Mouse (Mus musculus): ENCODE measurements around the gene 9130409I23Rik. TPM values are rescaled to one million over a fixed set of nuclear protein-coding genes. Genes with fewer than 3 reads are reported as not detected.
"Not testable (repeated sequence)": the region's sequence is repeated elsewhere in the genome, so short reads cannot be mapped to it uniquely, and the experiment has no call there.

9130409I23Rik gene
- total and polyA plus RNA-seq, 2 experiments from 2014 or later: not detected

GRCm38 (mm10) chr1:181016045-181016444, 35.0 kb upstream of the 9130409I23Rik start:
- no peaks in the 10 kb centered on the region for H3K9me3 ChIP-seq (ENCODE audit: low read length)
- H3K27me3 ChIP-seq (ENCODE audit: insufficient read depth, low read length): no peaks in the 10 kb centered on the region
- H3K4me1 ChIP-seq (ENCODE audit: insufficient read depth): no peaks in the 10 kb centered on the region
- DNase-seq: no peak
- peak overlapping the region; percentile 52 for H3K4me3 ChIP-seq (ENCODE audit: low read depth, low read length)
- 76% methylated on average over 4 of the region's 4 CpGs for WGBS
- ATAC-seq: no peak
- peak overlapping the region; percentile 29; the same call in 1 of the 2 replicates for H3K27ac ChIP-seq (ENCODE audit: low read depth, low read length)
- TF ChIP-seq CTCF (IDR thresholded peaks at IDR 0.05; ENCODE audit: low read depth): no peak
- no peaks in the 10 kb centered on the region for H3K36me3 ChIP-seq (ENCODE audit: insufficient read depth)
- H3K9ac ChIP-seq: no peak overlapping the region
- peak overlapping the region; percentile 94 for H3K4me2 ChIP-seq (ENCODE audit: low read depth)

GRCm38 (mm10) chr1:181016532-181017131, 34.4 kb upstream of the 9130409I23Rik start:
- H3K9ac ChIP-seq: peak overlapping the region; percentile 54
- TF ChIP-seq CTCF (IDR thresholded peaks at IDR 0.05; ENCODE audit: low read depth): no peak
- ATAC-seq: peak; percentile 83
- no peaks in the 10 kb centered on the region for H3K4me1 ChIP-seq (ENCODE audit: insufficient read depth)
- H3K9me3 ChIP-seq (ENCODE audit: low read length): no peaks in the 10 kb centered on the region
- peak overlapping the region; percentile 52 for H3K4me3 ChIP-seq (ENCODE audit: low read depth, low read length)
- no peaks in the 10 kb centered on the region for H3K27me3 ChIP-seq (ENCODE audit: insufficient read depth, low read length)
- DNase-seq: peak; percentile 61
- peak overlapping the region; percentile 94 for H3K4me2 ChIP-seq (ENCODE audit: low read depth)
- 2% methylated on average over 21 of the region's 21 CpGs for WGBS
- H3K36me3 ChIP-seq (ENCODE audit: insufficient read depth): no peaks in the 10 kb centered on the region
- H3K27ac ChIP-seq (ENCODE audit: low read depth, low read length): peak overlapping the region; percentile 29; the same call in 1 of the 2 replicates

GRCm38 (mm10) chr1:181017212-181017711, 33.8 kb upstream of the 9130409I23Rik start:
- Histone ChIP-seq H3K4me2 (ENCODE audit: low read depth) (peak overlapping the region; percentile 94), H3K4me1 (ENCODE audit: insufficient read depth) (no peaks in the 10 kb centered on the region), H3K27me3 (ENCODE audit: insufficient read depth, low read length) (no peaks in the 10 kb centered on the region), H3K9ac (peak overlapping the region; percentile 54), H3K9me3 (ENCODE audit: low read length) (no peaks in the 10 kb centered on the region), H3K27ac (ENCODE audit: low read depth, low read length) (peak overlapping the region; percentile 21), H3K36me3 (ENCODE audit: insufficient read depth) (no peaks in the 10 kb centered on the region), H3K4me3 (ENCODE audit: low read depth, low read length) (peak overlapping the region; percentile 52)
- DNase-seq: peak; percentile 74
- ATAC-seq: peak; percentile 81
- under 1% methylated on average over 22 of the region's 22 CpGs for WGBS
- no peak for TF ChIP-seq CTCF (IDR thresholded peaks at IDR 0.05; ENCODE audit: low read depth)

GRCm38 (mm10) chr1:181017890-181018420, 33.1 kb upstream of the 9130409I23Rik start:
- Histone ChIP-seq H3K4me2 (ENCODE audit: low read depth) (no peak overlapping the region), H3K27me3 (ENCODE audit: insufficient read depth, low read length) (no peaks in the 10 kb centered on the region), H3K36me3 (ENCODE audit: insufficient read depth) (no peaks in the 10 kb centered on the region), H3K4me1 (ENCODE audit: insufficient read depth) (no peaks in the 10 kb centered on the region), H3K9ac (no peak overlapping the region), H3K4me3 (ENCODE audit: low read depth, low read length) (no peak overlapping the region), H3K9me3 (ENCODE audit: low read length) (no peaks in the 10 kb centered on the region), H3K27ac (ENCODE audit: low read depth, low read length) (no peak overlapping the region)
- ATAC-seq (no peak), DNase-seq (no peak)
- no peak for TF ChIP-seq CTCF (IDR thresholded peaks at IDR 0.05; ENCODE audit: low read depth)
- WGBS: 74% methylated on average over 12 of the region's 13 CpGs

- no peak within 1 kb of the TSS for H3K27ac ChIP-seq (ENCODE audit: low read depth, low read length)
- 55% methylated on average over 5 of the region's 5 CpGs for whole genome bisulfite sequencing
- DNase-seq: no peak
- ATAC-seq: no peak
- no peak within 1 kb of the TSS for H3K4me2 ChIP-seq (ENCODE audit: low read depth)
- H3K36me3 ChIP-seq (ENCODE audit: insufficient read depth): no peaks in the 10 kb centered on the region
- no peaks in the 10 kb centered on the region for H3K27me3 ChIP-seq (ENCODE audit: insufficient read depth, low read length)
- TF ChIP-seq CTCF (IDR thresholded peaks at IDR 0.05; ENCODE audit: low read depth): no peak
- no peak within 1 kb of the TSS for H3K4me3 ChIP-seq (ENCODE audit: low read depth, low read length)
- no peaks in the 10 kb centered on the region for H3K4me1 ChIP-seq (ENCODE audit: insufficient read depth)
- H3K9me3 ChIP-seq (ENCODE audit: low read length): no peaks in the 10 kb centered on the region
- no peak within 1 kb of the TSS for H3K9ac ChIP-seq
These were observed 30.1 kb upstream of the 9130409I23Rik start, which contains the start of gene Ephx1 for GRCm38 (mm10) chr1:181020756-181021487. Ephx1 (minus strand) TSS chr1:181020904.

- Histone ChIP-seq H3K27me3 (ENCODE audit: insufficient read depth, low read length) (no peaks in the 10 kb centered on the region), H3K9ac (no peak overlapping the region), H3K4me3 (ENCODE audit: low read depth, low read length) (no peak overlapping the region), H3K36me3 (ENCODE audit: insufficient read depth) (no peaks in the 10 kb centered on the region), H3K27ac (ENCODE audit: low read depth, low read length) (no peak overlapping the region), H3K4me1 (ENCODE audit: insufficient read depth) (no peaks in the 10 kb centered on the region), H3K9me3 (ENCODE audit: low read length) (no peaks in the 10 kb centered on the region), H3K4me2 (ENCODE audit: low read depth) (no peak overlapping the region)
- 64% methylated on average over 7 of the region's 7 CpGs for WGBS
- no peak for TF ChIP-seq CTCF (IDR thresholded peaks at IDR 0.05; ENCODE audit: low read depth)
- no peak for DNase-seq
- no peak for ATAC-seq
These were observed 29.6 kb upstream of the 9130409I23Rik start for GRCm38 (mm10) chr1:181021488-181021865.

- no peaks in the 10 kb centered on the region for H3K36me3 ChIP-seq (ENCODE audit: insufficient read depth)
- H3K4me1 ChIP-seq (ENCODE audit: insufficient read depth): no peaks in the 10 kb centered on the region
- TF ChIP-seq CTCF (IDR thresholded peaks at IDR 0.05; ENCODE audit: low read depth): peak; percentile 61
- ATAC-seq: no peak; the same call in 1 of the 2 replicates
- no peak overlapping the region for H3K4me2 ChIP-seq (ENCODE audit: low read depth)
- 11% methylated on average over 1 of the region's 1 CpGs for WGBS
- no peaks in the 10 kb centered on the region for H3K9me3 ChIP-seq (ENCODE audit: low read length)
- no peaks in the 10 kb centered on the region for H3K27me3 ChIP-seq (ENCODE audit: insufficient read depth, low read length)
- peak; percentile 23 for DNase-seq
- H3K9ac ChIP-seq: no peak overlapping the region
- H3K4me3 ChIP-seq (ENCODE audit: low read depth, low read length): no peak overlapping the region
- H3K27ac ChIP-seq (ENCODE audit: low read depth, low read length): no peak overlapping the region
These were observed 28.8 kb upstream of the 9130409I23Rik start for GRCm38 (mm10) chr1:181022265-181022664.

GRCm38 (mm10) chr1:181035015-181035778, 15.8 kb upstream of the 9130409I23Rik start:
- not testable (repeated sequence) for ATAC-seq; H3K27ac ChIP-seq (ENCODE audit: low read depth, low read length); H3K9ac ChIP-seq; H3K4me1 ChIP-seq (ENCODE audit: insufficient read depth); H3K9me3 ChIP-seq (ENCODE audit: low read length); H3K4me3 ChIP-seq (ENCODE audit: low read depth, low read length); DNase-seq; H3K4me2 ChIP-seq (ENCODE audit: low read depth); H3K36me3 ChIP-seq (ENCODE audit: insufficient read depth); H3K27me3 ChIP-seq (ENCODE audit: insufficient read depth, low read length)
- WGBS: 72% methylated on average over 5 of the region's 5 CpGs

Measured in forebrain, postnatal 0 days (tissue).